Mouse (Mus musculus): ENCODE measurements around the gene Krtap4-2.
"Not testable (repeated sequence)": the region's sequence is repeated elsewhere in the genome, so short reads cannot be mapped to it uniquely, and the experiment has no call there.

The Krtap4-2 gene

GRCm38 (mm10) chr11:99634653-99635134 is at the start of gene Krtap4-2:
Krtap4-2 (minus strand) TSS chr11:99635084.
- no peak for DNase-seq (ENCODE audit: low spot score in 2 of 2)

DNA sequence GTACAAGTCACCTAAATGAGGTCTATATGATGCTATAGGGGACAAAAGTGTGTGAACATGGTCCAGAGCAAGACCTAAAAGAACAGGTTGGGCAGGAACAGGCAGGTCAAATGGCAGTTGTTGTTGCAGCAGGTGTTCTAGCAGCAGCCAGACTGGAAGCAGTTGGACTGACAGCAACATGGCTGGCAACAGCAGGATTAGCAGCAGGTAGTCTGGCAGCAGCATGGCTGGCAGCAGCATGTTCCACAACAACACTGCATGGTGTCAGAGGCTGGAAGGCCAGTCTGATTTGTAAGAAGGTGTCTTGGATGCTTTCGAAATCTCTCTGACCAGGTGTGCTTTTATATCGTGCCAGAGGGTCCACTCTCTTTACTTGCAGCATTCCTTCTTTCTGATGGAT is 48.6 kb upstream of the Krtap4-2 start:
- no peak for DNase-seq (ENCODE audit: low spot score in 2 of 2)

- no peak for DNase-seq (ENCODE audit: low spot score in 2 of 2)
Measured at GRCm38 (mm10) chr11:99665860-99666259, 31.0 kb upstream of the Krtap4-2 start, which contains the start of gene Krtap4-6. Krtap4-6 (minus strand) TSS chr11:99665960.

DNA sequence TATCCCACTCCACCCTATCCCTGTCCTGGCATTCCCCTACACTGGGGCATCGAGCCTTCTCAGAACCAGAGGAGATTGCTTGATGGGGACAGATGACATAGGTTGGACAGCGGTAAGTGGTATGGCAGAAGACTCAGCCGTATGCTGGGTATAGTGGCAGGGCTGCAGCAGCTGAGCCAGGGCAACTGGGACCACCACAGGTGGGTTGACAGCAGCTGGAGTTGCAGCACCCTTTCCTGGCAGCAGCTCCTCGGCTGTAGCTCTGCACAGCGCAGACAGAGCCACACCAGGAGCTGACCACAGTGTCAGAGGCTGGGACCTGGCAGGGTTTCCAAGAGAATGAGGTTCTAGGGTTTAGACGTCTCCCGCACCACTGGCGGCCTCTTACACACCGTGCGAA is 27.9 kb upstream of the Krtap4-2 start:
- DNase-seq (ENCODE audit: low spot score in 2 of 2), result no peak

- DNase-seq (ENCODE audit: low spot score in 2 of 2), result no peak
Measured at GRCm38 (mm10) chr11:99659256-99659655, 24.4 kb upstream of the Krtap4-2 start.

DNA sequence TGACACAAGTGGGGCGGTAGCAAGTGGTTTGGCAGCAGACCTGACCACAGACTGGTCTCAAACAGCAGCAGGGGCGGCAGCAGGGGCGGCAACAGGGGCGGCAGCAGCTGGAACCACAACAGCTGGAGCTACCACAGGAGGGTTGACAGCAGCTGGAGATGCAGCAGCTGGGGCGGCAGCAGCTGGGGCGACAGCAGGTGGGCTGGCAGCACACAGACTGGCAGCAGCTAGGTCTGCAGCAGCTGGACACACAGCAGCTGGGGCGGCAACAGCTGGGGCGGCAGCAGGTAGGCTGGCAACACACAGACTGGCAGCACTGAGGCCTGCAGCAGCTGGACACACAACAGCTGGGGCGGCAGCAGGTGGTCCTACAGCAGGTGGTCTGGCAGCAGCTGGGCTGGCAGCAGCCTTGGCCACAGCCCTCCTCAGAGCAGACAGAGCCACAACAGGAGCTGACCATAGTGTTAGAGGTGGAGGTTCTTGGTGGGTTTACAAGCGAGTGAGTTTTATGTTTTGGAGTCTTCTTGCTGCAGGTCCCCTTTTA is 23.7 kb upstream of the Krtap4-2 start, which contains the start of gene Gm11563:
Gene Gm11563 (minus strand): TSS at position 494 of the 544 bp plus-strand sequence.
- DNase-seq (ENCODE audit: low spot score in 2 of 2), result not testable (repeated sequence)

DNA sequence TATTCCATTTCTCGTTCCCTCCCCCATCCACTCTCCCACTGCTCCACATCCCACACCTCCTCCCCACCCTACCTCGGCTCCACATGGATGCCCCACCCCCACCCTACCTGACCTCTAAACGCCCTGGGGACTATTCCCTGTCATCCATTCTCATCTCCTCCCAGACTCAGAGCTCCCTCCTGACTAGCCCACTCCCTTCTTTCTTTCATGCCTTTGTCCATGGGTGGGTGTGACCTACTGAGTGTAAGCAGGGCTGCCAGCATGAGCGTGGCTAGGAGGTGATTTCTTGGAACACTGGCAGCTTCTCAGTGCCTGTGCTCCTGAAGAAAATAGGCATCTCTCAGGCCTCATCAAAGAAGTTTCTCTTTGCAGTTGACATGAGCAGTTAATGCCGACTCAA is 22.2 kb upstream of the Krtap4-2 start:
- no peak for DNase-seq (ENCODE audit: low spot score in 2 of 2)

DNA sequence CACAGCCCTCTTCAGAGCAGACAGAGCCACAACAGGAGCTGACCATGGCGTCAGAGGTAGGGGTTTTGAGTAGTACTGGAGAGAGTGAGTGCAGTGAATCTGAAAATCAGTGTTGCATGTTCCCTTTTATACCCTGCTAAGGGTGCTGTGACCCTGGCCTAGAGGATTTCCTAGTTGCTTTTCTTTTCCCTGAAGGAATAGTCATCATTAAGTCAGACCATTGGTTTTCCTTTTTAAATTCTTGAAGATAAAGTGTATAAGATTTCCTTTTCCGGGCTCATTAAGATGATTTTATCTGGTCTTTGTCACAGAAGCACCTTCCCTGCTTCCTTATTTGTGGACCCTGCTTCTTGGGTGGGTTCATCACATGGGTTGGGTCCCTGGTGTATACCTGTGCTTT is 15.3 kb upstream of the Krtap4-2 start, which contains the start of gene Gm11555:
Gene Gm11555 (minus strand): TSS at position 101 of the 400 bp plus-strand sequence.
- no peak for DNase-seq (ENCODE audit: low spot score in 2 of 2)

DNA sequence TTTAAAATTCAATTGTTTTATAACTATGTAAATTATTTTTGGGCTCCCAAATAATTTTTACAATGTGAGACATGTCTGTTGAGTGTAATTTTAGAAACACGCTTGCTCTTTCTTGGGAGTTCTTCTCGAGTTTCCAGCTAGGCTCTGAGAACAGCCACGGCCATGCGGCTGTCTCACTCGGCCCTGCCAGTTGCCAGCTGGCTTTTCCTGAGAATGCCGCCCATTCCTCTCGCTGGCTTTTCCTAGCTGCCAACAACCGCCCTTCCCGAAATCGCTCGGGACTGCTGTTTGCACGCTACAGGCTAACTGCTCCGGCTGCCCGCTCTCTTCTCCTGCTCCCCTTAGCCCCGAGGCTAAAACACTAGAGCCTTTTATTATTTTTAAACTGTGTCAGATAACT is 11.6 kb upstream of the Krtap4-2 start:
- no peak for DNase-seq (ENCODE audit: low spot score in 2 of 2)

GRCm38 (mm10) chr11:99644351-99644750 is 9.5 kb upstream of the Krtap4-2 start:
- no peak for DNase-seq (ENCODE audit: low spot score in 2 of 2)

DNA sequence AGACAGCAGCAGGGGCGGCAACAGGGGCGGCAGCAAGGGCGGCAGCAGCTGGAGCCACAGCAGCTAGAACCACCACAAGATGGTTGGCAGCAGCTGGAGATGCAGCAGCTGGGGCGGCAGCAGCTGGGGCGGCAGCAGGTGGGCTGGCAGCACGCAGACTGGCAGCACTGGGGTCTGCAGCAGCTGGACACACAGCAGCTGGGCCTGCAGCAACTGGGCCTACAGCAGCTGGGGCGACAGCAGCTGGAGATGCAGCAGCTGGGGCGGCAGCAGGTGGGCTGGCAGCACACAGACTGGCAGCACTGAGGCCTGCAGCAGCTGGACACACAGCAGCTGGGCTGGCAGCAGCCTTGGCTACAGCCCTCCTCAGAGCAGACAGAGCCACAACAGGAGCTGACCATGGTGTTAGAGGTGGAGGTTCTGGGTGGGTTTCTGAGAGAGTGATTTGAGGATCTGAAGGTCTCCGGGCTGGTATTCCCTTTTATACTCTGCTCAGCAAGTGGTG is 8.8 kb upstream of the Krtap4-2 start, which contains the start of gene Krtap4-7:
Gene Krtap4-7 (minus strand): TSS at position 455 of the 505 bp plus-strand sequence.
- not testable (repeated sequence) for DNase-seq (ENCODE audit: low spot score in 2 of 2)

DNA sequence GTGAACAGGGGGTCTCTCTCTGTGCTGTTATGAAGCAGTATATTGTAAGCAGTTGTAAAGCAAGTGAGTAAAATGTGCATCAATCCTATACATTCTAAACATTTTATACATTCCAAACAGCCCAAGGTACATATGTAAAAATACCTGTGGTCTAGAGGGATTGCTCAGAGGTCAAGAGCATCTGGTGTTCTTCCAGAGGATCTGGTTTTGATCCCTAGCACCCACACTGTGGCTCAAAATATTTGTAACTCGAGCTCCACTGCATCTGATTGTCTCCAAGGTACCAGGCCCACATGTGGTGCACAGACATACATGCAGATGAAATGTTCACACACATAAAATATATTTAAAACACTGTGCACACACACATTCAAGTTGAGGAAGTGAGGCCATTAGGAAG is 6.0 kb upstream of the Krtap4-2 start:
- no peak for DNase-seq (ENCODE audit: low spot score in 2 of 2)

DNA sequence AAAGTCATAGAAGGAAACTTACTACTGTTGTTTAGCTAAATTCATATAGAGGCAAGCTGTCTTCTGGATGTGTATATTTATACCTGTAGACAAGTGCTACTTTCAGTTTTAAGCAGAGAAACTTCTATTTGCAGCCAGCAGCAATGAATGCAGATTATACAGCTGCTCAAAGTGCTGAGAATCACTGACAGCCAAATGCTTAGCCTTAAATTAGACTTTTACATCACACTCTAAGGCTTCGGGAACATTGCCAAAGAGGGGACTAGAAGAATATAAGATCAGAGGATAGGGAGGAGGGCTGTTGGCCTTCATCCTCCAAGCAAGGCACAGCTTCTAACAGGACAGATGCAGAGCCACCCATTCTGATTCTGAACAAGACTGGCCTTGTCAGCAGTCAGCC is 2.2 kb upstream of the Krtap4-2 start:
- DNase-seq (ENCODE audit: low spot score in 2 of 2), result no peak

GRCm38 (mm10) chr11:99633293-99633692 is 1.6 kb downstream of the Krtap4-2 start:
- no peak for DNase-seq (ENCODE audit: low spot score in 2 of 2)

GRCm38 (mm10) chr11:99630890-99631289 is 4.0 kb downstream of the Krtap4-2 start:
- no peak for DNase-seq (ENCODE audit: low spot score in 2 of 2)

- DNase-seq (ENCODE audit: low spot score in 2 of 2), result no peak
Measured at GRCm38 (mm10) chr11:99628138-99628537, 6.7 kb downstream of the Krtap4-2 start, which contains the start of gene Krtap4-1. Krtap4-1 (minus strand) TSS chr11:99628238.

DNA sequence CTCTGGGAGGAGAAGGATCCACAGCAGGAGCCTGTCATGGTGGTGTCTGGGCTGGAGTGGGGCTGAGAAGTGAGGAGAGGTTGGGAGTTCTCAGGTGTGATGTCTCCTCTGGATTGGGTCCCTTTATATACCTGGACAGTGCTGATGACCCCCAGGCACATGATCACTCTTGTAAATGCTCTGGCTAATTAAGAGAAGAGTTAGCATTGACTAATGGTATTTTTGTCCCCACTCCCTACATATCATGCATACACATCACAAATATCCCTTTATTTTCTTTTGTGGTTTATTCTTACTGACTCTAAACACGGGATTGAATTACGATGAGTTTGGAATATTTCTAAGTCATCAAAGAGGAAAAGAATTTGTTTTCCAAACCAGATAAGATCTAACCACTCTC is 14.5 kb downstream of the Krtap4-2 start, which contains the start of gene Gm11562:
Gene Gm11562 (minus strand): TSS at position 101 of the 400 bp plus-strand sequence.
- no peak for DNase-seq (ENCODE audit: low spot score in 2 of 2)

DNA sequence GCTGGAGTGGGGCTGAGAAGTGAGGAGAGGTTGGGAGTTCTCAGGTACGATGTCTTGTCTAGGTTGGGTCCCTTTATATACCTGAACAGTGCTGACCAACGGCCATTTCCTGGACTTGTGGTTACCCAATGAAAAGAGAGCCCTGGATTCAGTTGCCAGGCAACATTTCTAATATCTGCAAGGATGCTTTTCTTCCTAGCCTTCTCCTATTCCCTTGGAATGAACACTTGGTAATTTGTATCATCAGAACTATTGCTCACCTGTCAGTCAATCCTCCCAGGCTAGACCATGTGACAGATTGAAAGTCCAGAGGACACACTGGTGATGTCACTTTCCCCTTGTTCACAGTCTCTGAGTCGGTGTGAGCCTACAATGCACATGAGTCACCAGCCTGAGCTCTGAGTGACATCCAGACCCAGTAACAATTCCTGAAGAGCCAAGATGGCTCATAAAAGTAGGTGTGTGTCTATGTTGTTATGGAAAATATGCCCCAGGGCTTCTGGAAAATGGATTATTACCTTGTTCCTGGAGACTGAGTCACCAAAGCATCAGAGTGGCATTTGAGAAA is 20.0 kb downstream of the Krtap4-2 start, which contains the start of gene Krtap2-4:
Gene Krtap2-4 (minus strand): TSS at position 51 of the 568 bp plus-strand sequence.
- DNase-seq (ENCODE audit: low spot score in 2 of 2), result no peak

DNA sequence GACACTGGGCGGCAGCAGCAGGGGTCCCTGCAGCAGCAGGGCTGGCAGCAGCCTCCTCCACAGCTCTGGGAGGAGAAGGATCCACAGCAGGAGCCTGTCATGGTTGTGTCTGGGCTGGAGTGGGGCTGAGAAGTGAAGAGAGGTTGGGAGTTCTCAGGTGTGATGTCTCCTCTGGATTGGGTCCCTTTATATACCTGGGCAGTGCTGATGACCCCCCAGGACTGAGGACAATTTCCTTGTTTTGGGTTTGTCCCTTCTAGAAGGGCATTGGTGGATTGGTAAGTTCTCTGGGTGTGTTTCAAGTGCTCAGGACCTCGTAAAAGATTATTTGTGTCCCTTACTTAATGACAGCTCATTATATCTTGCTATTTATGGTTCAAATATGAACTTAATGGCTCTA is 24.8 kb downstream of the Krtap4-2 start, which contains the start of gene Gm11937:
Gene Gm11937 (minus strand): TSS at position 101 of the 400 bp plus-strand sequence.
- DNase-seq (ENCODE audit: low spot score in 2 of 2), result not testable (repeated sequence)

- no peak for DNase-seq (ENCODE audit: low spot score in 2 of 2)
Measured at GRCm38 (mm10) chr11:99609126-99609525, 25.8 kb downstream of the Krtap4-2 start.

- DNase-seq (ENCODE audit: low spot score in 2 of 2), result not testable (repeated sequence)
Measured at GRCm38 (mm10) chr11:99603208-99603607, 31.7 kb downstream of the Krtap4-2 start, which contains the start of gene Gm11938. Gm11938 (minus strand) TSS chr11:99603308.

GRCm38 (mm10) chr11:99597742-99598141 is 37.1 kb downstream of the Krtap4-2 start, which contains the start of gene Krtap9-3:
Krtap9-3 (minus strand) TSS chr11:99598105.
- DNase-seq (ENCODE audit: low spot score in 2 of 2), result not testable (repeated sequence)

Measured in urinary bladder, adult 18-20 months (tissue).